Mouse (Mus musculus): ENCODE measurements at regions not wholly inside any gene's neighbourhood (a gene's known extent, or its start where the extent isn't known, plus 50 kb on each side); places are given as distances from the start of the nearest gene placed in this dataset.

DNA sequence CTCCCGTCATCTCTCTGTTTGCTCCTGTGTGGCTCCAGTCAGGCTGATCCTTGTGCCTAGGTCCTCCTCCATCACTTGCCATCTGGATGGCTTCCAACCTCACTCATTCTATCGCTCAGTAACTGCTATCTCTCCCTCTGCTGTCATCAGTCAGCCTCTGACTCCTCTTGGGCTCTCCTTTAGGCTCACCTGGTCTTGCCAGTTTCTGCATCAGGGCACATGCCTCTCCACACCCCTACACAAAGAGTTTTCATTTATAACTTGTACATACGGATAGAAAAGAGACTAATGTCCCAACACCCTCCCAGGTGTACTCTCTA is 2664.7 kb upstream of the Lrrc6 start:
- no peaks in the 10 kb centered on the region for H3K9me3 ChIP-seq (ENCODE audit: control insufficient read depth, low read length)
- H3K36me3 ChIP-seq (ENCODE audit: control insufficient read depth, insufficient read depth, low read length), result no peaks in the 10 kb centered on the region
- no peak overlapping the region for H3K4me2 ChIP-seq
- 89% methylated on average over 3 of the region's 3 CpGs for WGBS
- H3K4me1 ChIP-seq (ENCODE audit: control insufficient read depth, insufficient read depth, low read length), result no peaks in the 10 kb centered on the region
- no peak overlapping the region for H3K4me3 ChIP-seq (ENCODE audit: low read depth, low read length)
- no peak overlapping the region for H3K9ac ChIP-seq (ENCODE audit: low read length)
- DNase-seq (ENCODE audit: low spot score, missing footprints) (no peak), ATAC-seq (ENCODE audit: low FRiP score) (no peak)
- H3K27ac ChIP-seq (ENCODE audit: low read depth, low read length), result no peak overlapping the region
- H3K27me3 ChIP-seq (ENCODE audit: control insufficient read depth, insufficient read depth, low read length), result no peaks in the 10 kb centered on the region

DNA sequence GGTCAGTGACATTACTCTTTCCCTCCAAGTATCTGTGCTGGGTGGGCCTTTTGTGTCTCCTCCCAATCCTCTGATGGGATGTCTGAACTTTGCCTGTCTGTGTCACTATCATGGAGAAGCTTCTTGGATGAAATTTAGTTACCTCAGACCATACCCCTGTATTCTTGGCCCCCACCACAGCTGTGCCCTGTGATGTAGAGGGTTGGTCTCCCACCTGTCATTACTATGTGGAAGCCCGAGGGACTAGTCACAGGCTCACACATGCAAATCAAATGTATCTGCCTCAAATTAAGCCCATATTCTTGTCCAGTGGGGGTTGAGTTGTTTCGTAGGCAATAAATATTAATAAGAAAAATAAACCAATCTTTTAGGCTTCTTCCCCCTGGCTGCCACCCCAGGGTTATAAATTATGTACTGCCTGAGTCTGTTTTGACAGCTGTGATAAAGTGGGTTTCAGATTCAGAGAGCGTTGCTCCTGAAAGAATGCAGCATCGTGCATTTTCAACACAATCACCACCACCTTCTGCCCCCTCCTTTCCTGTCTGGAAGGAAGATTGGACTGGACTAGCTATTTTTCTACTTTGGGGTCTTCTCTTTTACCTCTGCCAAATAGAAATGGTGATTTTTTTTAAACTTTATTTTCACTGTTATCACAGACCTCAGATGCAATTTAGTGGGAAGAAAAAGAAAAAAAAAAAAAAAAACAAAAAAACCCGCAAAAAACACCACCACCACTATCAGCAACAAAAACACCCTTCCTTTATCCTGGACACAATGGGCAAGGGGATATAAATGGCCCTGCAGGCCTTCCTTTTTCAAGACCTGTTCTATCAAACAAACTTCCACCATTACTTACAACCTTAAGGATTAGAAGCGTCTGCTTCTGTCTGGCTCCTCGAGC is 2664.1 kb upstream of the Lrrc6 start:
- peak; percentile 40; the same call in 1 of the 2 replicates for ATAC-seq (ENCODE audit: low FRiP score)

DNA sequence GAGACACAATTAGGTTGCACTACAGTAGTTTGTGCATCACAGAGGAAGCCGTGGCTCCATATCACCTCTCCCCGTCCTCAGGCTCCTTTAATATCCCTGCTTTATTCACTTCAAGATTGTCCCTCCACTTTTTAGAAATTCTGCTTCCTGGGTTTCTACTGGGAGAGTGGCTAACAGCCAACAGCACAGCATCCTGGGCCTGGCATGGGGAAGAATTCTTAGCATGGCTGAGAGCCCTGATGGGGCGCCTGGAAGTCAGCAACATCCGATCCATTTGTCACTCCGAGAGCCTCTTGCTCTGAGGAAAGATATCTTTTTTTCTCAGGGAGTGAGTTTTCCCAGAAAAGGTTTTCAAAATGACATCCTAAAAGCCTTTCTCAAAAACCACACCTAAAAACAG is 2660.3 kb upstream of the Lrrc6 start:
- H3K4me1 ChIP-seq (ENCODE audit: control insufficient read depth, insufficient read depth, low read length), result no peaks in the 10 kb centered on the region
- no peak overlapping the region for H3K9ac ChIP-seq (ENCODE audit: low read length)
- no peaks in the 10 kb centered on the region for H3K36me3 ChIP-seq (ENCODE audit: control insufficient read depth, insufficient read depth, low read length)
- H3K9me3 ChIP-seq (ENCODE audit: control insufficient read depth, low read length), result no peaks in the 10 kb centered on the region
- no peak overlapping the region for H3K4me2 ChIP-seq
- no peak for DNase-seq (ENCODE audit: low spot score, missing footprints)
- no peaks in the 10 kb centered on the region for H3K27me3 ChIP-seq (ENCODE audit: control insufficient read depth, insufficient read depth, low read length)
- 89% methylated on average over 5 of the region's 5 CpGs for WGBS
- no peak for ATAC-seq (ENCODE audit: low FRiP score)
- no peak overlapping the region for H3K27ac ChIP-seq (ENCODE audit: low read depth, low read length)
- H3K4me3 ChIP-seq (ENCODE audit: low read depth, low read length), result no peak overlapping the region

More for the DNA sequence above, 2664.1 kb upstream of the Lrrc6 start:
- no peak overlapping the region for H3K4me3 ChIP-seq (ENCODE audit: low read depth, low read length)
- H3K4me2 ChIP-seq, result no peak overlapping the region
- no peaks in the 10 kb centered on the region for H3K36me3 ChIP-seq (ENCODE audit: control insufficient read depth, insufficient read depth, low read length)
- no peak overlapping the region for H3K27ac ChIP-seq (ENCODE audit: low read depth, low read length)
- no peaks in the 10 kb centered on the region for H3K4me1 ChIP-seq (ENCODE audit: control insufficient read depth, insufficient read depth, low read length)
- H3K9ac ChIP-seq (ENCODE audit: low read length), result no peak overlapping the region
- no peaks in the 10 kb centered on the region for H3K27me3 ChIP-seq (ENCODE audit: control insufficient read depth, insufficient read depth, low read length)
- WGBS, result 70% methylated on average over 7 of the region's 7 CpGs
- no peaks in the 10 kb centered on the region for H3K9me3 ChIP-seq (ENCODE audit: control insufficient read depth, low read length)
- no peak for DNase-seq (ENCODE audit: low spot score, missing footprints)

DNA sequence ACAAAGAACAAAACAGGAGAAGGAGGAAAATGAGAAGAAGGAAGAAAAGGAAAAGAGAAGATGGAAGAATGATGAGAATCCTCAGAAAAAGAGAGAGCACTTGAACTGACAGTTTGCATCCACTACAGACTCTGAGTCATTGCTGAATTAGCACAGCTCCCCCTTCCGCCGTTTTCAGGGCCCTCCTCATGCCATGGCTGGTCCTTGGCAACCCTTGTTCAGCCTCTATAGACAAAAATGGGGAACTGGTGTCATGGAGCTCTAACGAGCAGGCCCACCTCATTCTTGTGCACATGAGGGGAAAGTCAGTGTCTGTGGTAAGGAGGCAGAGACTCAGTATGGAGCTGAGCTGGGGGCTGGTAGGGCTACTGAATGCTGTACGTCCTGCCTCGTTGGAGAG is 2657.4 kb upstream of the Lrrc6 start:
- DNase-seq (ENCODE audit: low spot score, missing footprints) (no peak), ATAC-seq (ENCODE audit: low FRiP score) (no peak)
- H3K9me3 ChIP-seq (ENCODE audit: control insufficient read depth, low read length), result no peaks in the 10 kb centered on the region
- H3K4me3 ChIP-seq (ENCODE audit: low read depth, low read length), result no peak overlapping the region
- H3K36me3 ChIP-seq (ENCODE audit: control insufficient read depth, insufficient read depth, low read length), result no peaks in the 10 kb centered on the region
- H3K4me1 ChIP-seq (ENCODE audit: control insufficient read depth, insufficient read depth, low read length), result no peaks in the 10 kb centered on the region
- H3K27me3 ChIP-seq (ENCODE audit: control insufficient read depth, insufficient read depth, low read length), result no peaks in the 10 kb centered on the region
- no peak overlapping the region for H3K4me2 ChIP-seq
- WGBS, result 69% methylated on average over 5 of the region's 5 CpGs
- no peak overlapping the region for H3K27ac ChIP-seq (ENCODE audit: low read depth, low read length)
- H3K9ac ChIP-seq (ENCODE audit: low read length), result no peak overlapping the region

Measured in midbrain, embryonic 11.5 days (tissue).